Mouse (Mus musculus): ENCODE measurements at regions not wholly inside any gene's neighbourhood (a gene's known extent, or its start where the extent isn't known, plus 50 kb on each side); places are given as distances from the start of the nearest gene placed in this dataset.

- Histone ChIP-seq H3K27me3 (no peaks in the 10 kb centered on the region), H3K4me3 (no peak overlapping the region), H3K27ac (replicated peaks) (peak overlapping the region; percentile 69), H3K9ac (replicated peaks) (no peak overlapping the region), H3K4me2 (replicated peaks) (no peak overlapping the region), H3K4me1 (peaks cover 25% of the 10 kb centered on the region), H3K36me3 (no peaks in the 10 kb centered on the region), H3K9me3 (no peaks in the 10 kb centered on the region)
- peak; percentile 11; the same call in 1 of the 2 replicates for ATAC-seq (replicated peaks)
- 75% methylated on average over 10 of the region's 10 CpGs for WGBS
Measured at GRCm38 (mm10) chr3:52643796-52644177, 373.2 kb downstream of the Cog6 start.

- no peak overlapping the region for H3K4me2 ChIP-seq (replicated peaks)
- ATAC-seq (replicated peaks) = peak; percentile 60
- H3K27ac ChIP-seq (replicated peaks) = peak overlapping the region; percentile 69
- H3K4me1 ChIP-seq = peaks cover 25% of the 10 kb centered on the region
- no peak overlapping the region for H3K4me3 ChIP-seq
- H3K9me3 ChIP-seq = no peaks in the 10 kb centered on the region
- H3K36me3 ChIP-seq = no peaks in the 10 kb centered on the region
- 33% methylated on average over 9 of the region's 9 CpGs for WGBS
- no peaks in the 10 kb centered on the region for H3K27me3 ChIP-seq
- H3K9ac ChIP-seq (replicated peaks) = no peak overlapping the region
Measured at GRCm38 (mm10) chr3:52643100-52643551, 373.9 kb downstream of the Cog6 start.

- H3K9ac ChIP-seq (replicated peaks) = no peak overlapping the region
- ATAC-seq (replicated peaks) = no peak
- H3K4me3 ChIP-seq = no peak overlapping the region
- no peaks in the 10 kb centered on the region for H3K36me3 ChIP-seq
- H3K4me2 ChIP-seq (replicated peaks) = no peak overlapping the region
- no peaks in the 10 kb centered on the region for H3K9me3 ChIP-seq
- WGBS = 78% methylated on average over 10 of the region's 10 CpGs
- peaks cover 25% of the 10 kb centered on the region for H3K4me1 ChIP-seq
- H3K27me3 ChIP-seq = no peaks in the 10 kb centered on the region
- H3K27ac ChIP-seq (replicated peaks) = no peak overlapping the region
Measured at GRCm38 (mm10) chr3:52641226-52642181, 373.4 kb downstream of the Foxo1 start.

- ATAC-seq (replicated peaks) = no peak
- Histone ChIP-seq H3K36me3 (no peaks in the 10 kb centered on the region), H3K4me1 (peaks cover 30% of the 10 kb centered on the region), H3K9ac (replicated peaks) (no peak overlapping the region), H3K9me3 (no peaks in the 10 kb centered on the region), H3K4me3 (no peak overlapping the region), H3K4me2 (replicated peaks) (no peak overlapping the region), H3K27me3 (no peaks in the 10 kb centered on the region), H3K27ac (replicated peaks) (no peak overlapping the region)
- WGBS = 78% methylated on average over 16 of the region's 16 CpGs
Measured at GRCm38 (mm10) chr3:52640250-52641147, 372.4 kb downstream of the Foxo1 start.

GRCm38 (mm10) chr3:52638816-52639215, 370.7 kb downstream of the Foxo1 start:
- no peak overlapping the region for H3K9ac ChIP-seq (replicated peaks)
- H3K36me3 ChIP-seq = no peaks in the 10 kb centered on the region
- 77% methylated on average over 5 of the region's 5 CpGs for WGBS
- no peak overlapping the region for H3K4me3 ChIP-seq
- H3K27me3 ChIP-seq = no peaks in the 10 kb centered on the region
- H3K9me3 ChIP-seq = no peaks in the 10 kb centered on the region
- no peak for ATAC-seq (replicated peaks)
- H3K4me1 ChIP-seq = peaks cover 23% of the 10 kb centered on the region
- no peak overlapping the region for H3K4me2 ChIP-seq (replicated peaks)
- H3K27ac ChIP-seq (replicated peaks) = no peak overlapping the region

- H3K9me3 ChIP-seq = no peaks in the 10 kb centered on the region
- WGBS = 21% methylated on average over 6 of the region's 6 CpGs
- H3K4me2 ChIP-seq (replicated peaks) = no peak overlapping the region
- no peaks in the 10 kb centered on the region for H3K36me3 ChIP-seq
- H3K4me1 ChIP-seq = peaks cover 16% of the 10 kb centered on the region
- no peak overlapping the region for H3K9ac ChIP-seq (replicated peaks)
- H3K27me3 ChIP-seq = no peaks in the 10 kb centered on the region
- no peak overlapping the region for H3K27ac ChIP-seq (replicated peaks)
- no peak overlapping the region for H3K4me3 ChIP-seq
- no peak; the same call in 1 of the 2 replicates for ATAC-seq (replicated peaks)
Measured at GRCm38 (mm10) chr3:52634353-52634752, 366.2 kb downstream of the Foxo1 start.

- Histone ChIP-seq H3K36me3 (no peaks in the 10 kb centered on the region), H3K27ac (replicated peaks) (no peak overlapping the region), H3K9ac (replicated peaks) (no peak overlapping the region), H3K4me2 (replicated peaks) (no peak overlapping the region), H3K9me3 (no peaks in the 10 kb centered on the region), H3K4me1 (peaks cover 16% of the 10 kb centered on the region), H3K27me3 (no peaks in the 10 kb centered on the region), H3K4me3 (no peak overlapping the region)
- ATAC-seq (replicated peaks) = no peak
- 65% methylated on average over 15 of the region's 15 CpGs for WGBS
Measured at GRCm38 (mm10) chr3:52633491-52634100, 365.5 kb downstream of the Foxo1 start.

GRCm38 (mm10) chr3:52632635-52633034, 364.5 kb downstream of the Foxo1 start:
- Histone ChIP-seq H3K27ac (replicated peaks) (no peak overlapping the region), H3K9me3 (no peaks in the 10 kb centered on the region), H3K4me1 (peaks cover 16% of the 10 kb centered on the region), H3K9ac (replicated peaks) (no peak overlapping the region), H3K36me3 (no peaks in the 10 kb centered on the region), H3K27me3 (no peaks in the 10 kb centered on the region), H3K4me2 (replicated peaks) (no peak overlapping the region), H3K4me3 (no peak overlapping the region)
- 95% methylated on average over 2 of the region's 2 CpGs for WGBS
- no peak for ATAC-seq (replicated peaks)

- no peak overlapping the region for H3K27ac ChIP-seq (replicated peaks)
- no peaks in the 10 kb centered on the region for H3K36me3 ChIP-seq
- no peaks in the 10 kb centered on the region for H3K27me3 ChIP-seq
- WGBS = 86% methylated on average over 5 of the region's 5 CpGs
- no peak overlapping the region for H3K4me2 ChIP-seq (replicated peaks)
- no peak for ATAC-seq (replicated peaks)
- no peaks in the 10 kb centered on the region for H3K9me3 ChIP-seq
- peaks cover 12% of the 10 kb centered on the region for H3K4me1 ChIP-seq
- H3K9ac ChIP-seq (replicated peaks) = no peak overlapping the region
- H3K4me3 ChIP-seq = no peak overlapping the region
Measured at GRCm38 (mm10) chr3:52630209-52630608, 362.1 kb downstream of the Foxo1 start.

- ATAC-seq (replicated peaks) = no peak
- WGBS = 56% methylated on average over 1 of the region's 1 CpGs
Measured at GRCm38 (mm10) chr3:52625125-52625524, 357.0 kb downstream of the Foxo1 start.

GRCm38 (mm10) chr3:52622530-52622929, 354.4 kb downstream of the Foxo1 start:
- no peaks in the 10 kb centered on the region for H3K9me3 ChIP-seq
- no peaks in the 10 kb centered on the region for H3K36me3 ChIP-seq
- no peak overlapping the region for H3K27ac ChIP-seq (replicated peaks)
- H3K9ac ChIP-seq (replicated peaks) = no peak overlapping the region
- H3K4me2 ChIP-seq (replicated peaks) = no peak overlapping the region
- 90% methylated on average over 8 of the region's 8 CpGs for WGBS
- no peaks in the 10 kb centered on the region for H3K27me3 ChIP-seq
- no peak for ATAC-seq (replicated peaks)
- no peak overlapping the region for H3K4me3 ChIP-seq
- no peaks in the 10 kb centered on the region for H3K4me1 ChIP-seq

More at GRCm38 (mm10) chr3:52625125-52625524, 357.0 kb downstream of the Foxo1 start:
- H3K4me3 ChIP-seq = no peak overlapping the region
- no peak overlapping the region for H3K9ac ChIP-seq (replicated peaks)
- H3K4me2 ChIP-seq (replicated peaks) = no peak overlapping the region
- H3K9me3 ChIP-seq = no peaks in the 10 kb centered on the region
- H3K27me3 ChIP-seq = no peaks in the 10 kb centered on the region
- no peaks in the 10 kb centered on the region for H3K36me3 ChIP-seq
- H3K4me1 ChIP-seq = no peaks in the 10 kb centered on the region
- H3K27ac ChIP-seq (replicated peaks) = no peak overlapping the region

GRCm38 (mm10) chr3:52621936-52622335, 353.8 kb downstream of the Foxo1 start:
- no peaks in the 10 kb centered on the region for H3K36me3 ChIP-seq
- 85% methylated on average over 8 of the region's 8 CpGs for WGBS

More at GRCm38 (mm10) chr3:52621936-52622335, 353.8 kb downstream of the Foxo1 start:
- no peaks in the 10 kb centered on the region for H3K4me1 ChIP-seq
- no peaks in the 10 kb centered on the region for H3K27me3 ChIP-seq
- H3K9ac ChIP-seq (replicated peaks) = no peak overlapping the region
- H3K4me2 ChIP-seq (replicated peaks) = no peak overlapping the region
- H3K4me3 ChIP-seq = no peak overlapping the region
- no peak overlapping the region for H3K27ac ChIP-seq (replicated peaks)
- no peaks in the 10 kb centered on the region for H3K9me3 ChIP-seq
- ATAC-seq (replicated peaks) = no peak

Measured in forebrain, embryonic 15.5 days (tissue).